Mouse (Mus musculus): Measurements from ENCODE around the gene Marc2.
A peak's percentile ranks its signal among the peaks of the same experiment; 100 is the strongest.

DNA sequence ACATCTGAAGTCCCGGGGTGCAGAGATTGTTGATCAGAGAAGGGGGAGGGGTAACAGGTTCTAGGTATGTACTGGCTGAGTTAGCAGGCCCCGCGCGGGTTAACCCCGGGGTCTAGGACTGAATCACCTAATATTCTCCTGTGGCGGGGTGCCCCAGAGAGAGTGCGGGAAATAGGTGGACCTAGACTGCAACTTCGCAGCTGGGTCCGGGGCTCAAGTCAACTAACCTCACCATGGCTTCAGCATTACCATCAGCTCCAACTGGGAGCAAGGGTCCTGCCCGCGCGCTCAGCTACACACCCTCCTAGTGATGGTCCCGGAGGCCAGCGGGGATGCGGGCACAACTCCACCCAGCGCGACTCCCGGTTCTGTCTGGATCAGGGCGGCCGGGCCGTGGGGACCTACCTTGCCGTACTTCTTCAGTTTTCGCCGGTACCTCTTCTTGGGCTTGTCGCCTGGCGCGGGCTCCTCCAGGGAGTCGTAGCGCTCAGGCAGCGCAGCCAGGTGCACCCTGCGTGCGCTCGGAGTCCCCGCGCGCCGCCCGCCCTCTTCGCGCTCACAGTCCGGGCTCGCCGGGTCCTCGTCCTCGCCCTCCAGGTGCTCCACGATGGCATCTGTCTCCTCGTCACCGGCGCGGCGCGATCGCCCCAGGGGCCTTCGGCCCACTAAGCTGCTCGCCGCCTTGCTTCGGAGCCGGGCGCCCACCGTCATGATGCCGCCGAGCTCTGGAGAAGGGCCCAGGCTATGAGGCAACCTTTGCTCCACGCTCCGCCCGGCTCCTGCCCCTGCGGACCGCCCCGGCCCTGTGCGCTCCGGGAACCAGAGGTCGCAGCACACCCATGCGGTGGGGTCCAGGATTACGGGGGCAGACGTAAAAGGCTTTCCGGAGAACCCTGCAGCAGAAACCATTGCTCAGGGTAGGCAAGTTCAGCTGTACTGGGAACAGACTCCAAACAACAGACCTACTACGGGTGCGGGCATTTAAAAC lies 36.3 kb upstream of the Marc2 start, which contains the start of gene C130074G19Rik:
- TF ChIP-seq CTCF (IDR thresholded peaks at IDR 0.05) (peak; percentile 84), EP300 (IDR thresholded peaks at IDR 0.05) (no peak)
